Mouse (Mus musculus) CD4-positive, CD25-positive, alpha-beta regulatory T cell, adult 2 months (primary cell): ENCODE data around the gene Celf2.

Experiments
- DNase-seq: peaks from one replicate; pipeline ENCODE4 v3.0.0-alpha.2; 2012; ENCODE audit warnings: low read depth, low spot score

The Celf2 gene

DNA sequence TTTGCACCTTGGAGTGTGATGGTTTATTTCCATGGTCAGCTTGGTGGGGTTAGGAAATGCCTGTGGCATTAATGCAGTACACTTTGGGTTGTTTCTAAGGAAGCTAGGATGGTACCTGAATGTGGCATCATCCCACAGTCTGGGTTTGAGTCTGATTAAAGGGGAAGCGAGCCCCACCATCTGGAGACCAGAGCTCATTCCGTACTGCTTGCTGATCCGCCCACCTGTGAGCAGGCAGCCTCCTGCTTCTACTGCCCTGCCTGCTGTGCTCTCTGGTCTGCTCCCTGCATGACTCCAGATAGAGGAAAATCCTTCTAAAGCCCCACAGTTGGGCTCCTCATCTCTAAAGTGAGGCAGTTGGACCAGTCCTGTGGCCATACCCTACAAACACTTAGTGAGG, 1002.3 kb downstream of the Celf2 start:
- DNase-seq, result no peak

- no peak for DNase-seq
These were observed 1003.2 kb downstream of the Celf2 start for GRCm38 (mm10) chr2:6505979-6506811.

- DNase-seq, result no peak
These were observed 1003.8 kb downstream of the Celf2 start for GRCm38 (mm10) chr2:6505531-6505930.

- no peak for DNase-seq
These were observed 1011.3 kb downstream of the Celf2 start for GRCm38 (mm10) chr2:6498101-6498500.

DNA sequence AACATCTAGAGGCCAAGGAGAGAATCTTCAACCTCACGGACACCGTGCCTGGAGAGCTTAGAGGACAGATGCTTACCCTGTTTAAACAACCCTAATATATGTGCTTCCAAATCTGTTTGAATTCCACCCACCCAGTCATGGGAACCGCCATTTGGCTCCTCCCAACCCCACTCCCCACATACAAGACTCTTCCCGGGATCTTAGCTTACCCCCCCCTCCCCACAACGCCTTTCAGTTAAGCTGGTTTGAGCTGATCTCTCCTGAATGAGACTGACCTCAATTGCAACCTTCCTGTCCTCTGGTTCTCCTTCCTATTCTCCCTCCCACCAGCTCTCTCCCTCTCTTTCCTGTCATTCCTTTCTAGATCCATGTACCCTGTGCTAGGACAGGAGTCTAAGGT, 1011.7 kb downstream of the Celf2 start:
- no peak for DNase-seq

- DNase-seq, result no peak
These were observed 1015.5 kb downstream of the Celf2 start for GRCm38 (mm10) chr2:6493886-6494285.

GRCm38 (mm10) chr2:6490870-6491269, 1018.5 kb downstream of the Celf2 start:
- peak; percentile 22 for DNase-seq

DNA sequence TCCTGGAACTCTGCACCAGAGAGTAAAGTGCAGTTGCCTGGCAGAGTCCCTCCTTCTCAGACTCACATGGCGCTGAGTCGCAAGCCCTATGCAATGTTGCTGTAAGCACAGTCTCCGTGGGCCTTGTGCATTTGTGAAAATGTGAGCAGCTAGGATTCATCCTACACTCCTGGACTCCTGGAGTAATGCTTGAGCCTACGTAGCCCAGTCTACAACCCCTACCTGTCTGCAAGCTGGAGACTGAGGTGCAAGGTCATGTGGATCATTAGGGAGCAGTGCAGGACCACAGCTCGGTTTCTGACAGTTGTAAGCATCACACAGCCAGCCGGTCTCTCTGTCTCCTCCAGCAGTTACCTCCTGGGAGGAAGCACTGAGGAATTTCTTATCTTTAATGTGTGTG, 1019.3 kb downstream of the Celf2 start:
- DNase-seq, result no peak
